Mouse (Mus musculus) testis, adult 2 months (tissue): Measurements from ENCODE around the gene Ngf.

Experiments
- CTCF ChIP-seq: fragments of 200-500 bp; IDR thresholded peaks from 2 replicates; pipeline ENCODE4 v1.5.1; 2012; ENCODE audit warnings: low read depth, mild to moderate bottlenecking, inconsistent platforms, low read length, moderate library complexity; ENCODE audit not compliant: control insufficient read depth, insufficient read depth, insufficient replicate concordance
- POLR2A ChIP-seq: fragments of 200-500 bp; IDR thresholded peaks from 2 replicates; pipeline ENCODE4 v1.6.1; 2012; ENCODE audit warnings: low read depth, mild to moderate bottlenecking, inconsistent platforms, low read length, moderate library complexity; ENCODE audit not compliant: control insufficient read depth

GRCm38 (mm10) chr3:102543646-102544045, 73.9 kb downstream of the Ngf start:
- TF ChIP-seq CTCF (no peak), POLR2A (no peak)
